Mouse (Mus musculus) T-helper 2 cell (primary cell): Measurements from ENCODE around the gene Krt73.

ENCODE experiments used
- in situ Hi-C: fragments of 300-600 bp; cut with MboI, MseI; formaldehyde crosslinking; loops from one replicate; pipeline ENCODE4 v1.15.1; 2025; ENCODE audit warnings: high pct_unique_total_duplicates

Krt73 gene

DNA sequence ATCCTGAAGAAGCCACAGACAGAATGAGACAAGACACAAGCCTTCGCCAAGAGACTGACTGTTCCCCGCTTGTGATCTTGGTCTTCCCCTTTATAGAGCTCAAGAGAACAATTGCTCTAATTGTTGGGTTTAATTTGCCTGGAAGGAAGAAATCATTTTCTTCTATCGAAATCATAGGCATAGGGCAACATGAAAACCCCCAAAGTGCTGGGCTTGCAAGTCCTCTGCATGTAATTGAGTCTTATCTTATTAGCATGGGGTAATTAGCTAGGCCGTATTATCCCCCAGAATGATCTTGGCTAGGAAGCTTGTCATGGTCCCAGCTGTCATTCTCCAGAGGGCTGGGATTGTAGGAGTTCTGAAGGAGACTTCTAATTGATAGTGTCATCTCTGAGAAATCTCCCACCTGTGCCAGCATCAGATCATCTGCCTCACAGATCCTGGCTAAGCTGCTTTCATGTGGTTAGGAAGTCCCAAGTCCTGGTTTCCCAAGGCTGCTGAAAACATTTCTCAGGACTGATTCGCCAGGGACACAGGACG lies at the start of gene Krt73:
Gene Krt73 (minus strand): TSS at position 51 of the 540 bp plus-strand sequence.
- in situ Hi-C loops: no loop called here

DNA sequence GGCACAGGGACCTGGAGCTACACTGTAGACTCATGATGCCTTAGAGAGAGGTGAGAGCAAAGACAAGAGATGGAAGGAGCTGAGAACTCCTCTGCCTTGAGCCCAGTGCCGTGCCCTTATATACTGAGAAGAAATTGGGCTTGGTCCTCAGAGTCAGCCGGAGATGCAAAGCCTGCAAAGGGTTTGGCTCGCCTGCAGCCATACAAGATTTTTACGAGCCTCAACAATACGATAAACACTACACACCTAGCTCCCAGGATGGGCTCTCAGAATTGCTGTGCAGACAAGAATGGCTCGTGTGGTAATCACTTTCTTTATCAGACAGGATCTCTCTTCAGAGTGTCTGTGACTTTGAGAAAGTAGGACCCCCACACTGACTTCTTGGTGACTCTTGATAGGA lies 48.5 kb upstream of the Krt73 start, which contains the start of gene Krt1:
Gene Krt1 (minus strand): TSS at position 101 of the 400 bp plus-strand sequence.
- in situ Hi-C loops: no loop called here

DNA sequence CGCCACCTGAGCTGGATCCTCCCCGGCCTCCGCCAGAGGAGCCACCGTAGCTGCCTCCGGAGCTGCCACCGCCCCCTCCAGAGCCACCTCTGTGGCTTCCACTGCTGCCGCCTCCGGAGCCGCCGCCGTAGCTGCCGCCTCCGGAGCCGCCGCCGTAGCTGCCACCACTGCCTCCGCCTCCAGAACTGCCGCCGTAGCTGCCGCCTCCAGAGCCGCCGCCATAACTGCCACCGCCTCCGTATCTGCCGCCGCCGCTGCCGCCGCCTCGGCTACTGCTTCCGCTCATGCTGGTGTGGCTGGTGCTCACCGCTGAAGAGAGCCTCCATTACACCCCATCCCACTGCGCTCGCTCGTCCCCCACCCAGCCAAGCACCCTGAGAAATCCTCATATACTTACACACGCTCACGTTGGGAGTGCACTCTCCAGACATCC lies 43.8 kb upstream of the Krt73 start:
- in situ Hi-C loops: no loop called here

DNA sequence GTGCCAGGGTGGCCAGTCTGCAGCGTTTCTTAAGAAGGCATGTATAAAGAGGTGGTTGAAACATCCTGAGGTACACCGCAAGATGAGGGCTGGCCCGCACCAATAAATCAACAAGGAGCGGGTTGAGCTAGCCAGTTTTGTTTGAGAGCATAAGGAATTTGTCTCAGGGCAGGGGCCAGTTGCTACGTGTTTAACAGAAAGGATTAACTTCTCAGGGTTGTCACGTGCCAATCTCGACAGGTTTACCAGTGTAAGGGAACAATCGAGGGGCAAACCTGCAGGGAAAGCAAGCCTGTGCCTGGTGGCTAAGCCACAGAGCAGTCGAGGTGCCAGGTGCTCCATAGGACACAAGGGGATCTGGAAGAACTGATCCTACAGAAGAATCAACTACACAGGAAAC lies 41.0 kb upstream of the Krt73 start:
- in situ Hi-C loops: no loop called here

DNA sequence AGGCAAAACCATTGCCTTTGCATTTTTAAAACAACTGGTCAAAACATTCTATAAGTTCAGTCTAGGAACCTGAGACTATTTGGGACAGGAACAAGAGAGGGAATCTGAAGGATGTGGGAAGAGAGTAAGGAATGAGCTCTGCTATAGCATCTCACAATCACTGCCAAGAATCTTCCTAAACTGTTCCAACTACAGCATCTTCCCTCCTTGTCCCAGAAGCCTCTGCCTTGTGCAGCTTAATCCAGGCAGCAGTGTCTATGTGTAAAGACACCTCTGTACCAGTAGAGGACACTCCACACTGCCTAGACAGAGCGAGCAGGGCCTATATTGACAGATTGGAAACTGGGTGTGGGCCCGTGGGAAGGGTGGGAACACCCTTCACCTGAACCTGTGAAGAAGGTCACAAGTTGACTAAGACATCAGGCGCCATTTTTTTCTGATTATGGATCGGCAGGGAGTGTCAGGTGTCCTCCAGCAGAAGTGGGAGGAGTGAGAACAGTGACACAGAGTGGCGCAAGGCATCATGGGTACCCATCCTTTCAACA lies 32.7 kb upstream of the Krt73 start:
- in situ Hi-C loops: no loop called here

DNA sequence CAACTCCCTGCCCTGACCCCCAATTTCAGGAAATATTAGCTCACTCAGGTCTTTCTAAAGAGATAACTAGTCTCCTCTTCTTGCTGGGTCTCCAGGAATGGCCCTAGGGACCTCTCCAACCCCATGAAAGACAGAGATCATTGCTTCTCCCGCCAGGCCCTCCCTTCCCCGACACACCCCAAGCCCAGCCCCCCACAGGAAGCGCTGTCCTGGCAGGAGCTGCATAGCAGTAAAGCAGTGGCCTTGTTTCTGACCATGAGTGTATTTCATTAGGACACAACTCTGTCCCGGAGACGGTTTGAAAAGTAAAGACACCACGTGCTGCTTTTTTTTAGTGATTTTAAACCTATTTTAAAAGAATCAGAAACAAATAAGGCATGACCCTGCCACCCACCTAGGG lies 31.0 kb upstream of the Krt73 start:
- in situ Hi-C loops: no loop called here

DNA sequence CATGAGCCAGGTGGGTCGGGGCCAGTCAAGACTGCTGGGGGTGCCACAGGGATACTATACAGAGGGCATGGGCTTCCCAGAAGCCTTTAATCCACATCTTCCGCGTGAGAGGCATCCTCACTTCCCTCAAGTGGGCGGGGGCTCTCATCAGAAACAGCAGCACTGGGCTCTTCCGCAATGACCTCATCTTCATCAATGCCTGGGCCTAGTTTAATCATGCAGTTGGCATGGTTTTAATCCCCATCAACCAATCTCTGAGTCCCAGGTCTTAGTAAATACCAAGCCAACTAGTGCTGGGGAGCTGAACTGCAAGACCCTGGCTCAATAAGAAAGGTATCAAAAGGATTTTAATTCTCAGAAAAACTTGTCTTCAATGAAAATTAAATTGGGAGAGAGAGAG lies 27.3 kb upstream of the Krt73 start:
- in situ Hi-C loops: no loop called here

DNA sequence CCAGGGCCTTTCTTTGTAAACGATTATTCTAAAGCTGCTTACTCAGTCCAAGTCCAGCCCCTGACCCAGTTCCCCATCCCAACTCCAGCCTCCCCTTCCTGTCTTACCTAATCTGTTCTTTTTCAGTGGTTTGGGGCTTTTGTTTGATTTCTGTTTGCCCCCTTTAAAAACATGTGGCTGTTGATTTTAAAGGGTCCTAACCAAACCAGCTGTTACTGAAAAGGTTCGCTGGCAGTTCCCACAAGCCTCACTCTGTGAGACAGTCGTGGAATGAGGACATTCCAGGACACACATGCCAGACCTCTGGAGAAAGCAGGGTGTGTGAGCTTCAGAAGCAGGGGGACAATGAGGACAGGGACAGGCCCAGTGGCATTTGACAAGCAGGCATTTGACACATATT lies 19.6 kb upstream of the Krt73 start:
- in situ Hi-C loops: no loop called here

DNA sequence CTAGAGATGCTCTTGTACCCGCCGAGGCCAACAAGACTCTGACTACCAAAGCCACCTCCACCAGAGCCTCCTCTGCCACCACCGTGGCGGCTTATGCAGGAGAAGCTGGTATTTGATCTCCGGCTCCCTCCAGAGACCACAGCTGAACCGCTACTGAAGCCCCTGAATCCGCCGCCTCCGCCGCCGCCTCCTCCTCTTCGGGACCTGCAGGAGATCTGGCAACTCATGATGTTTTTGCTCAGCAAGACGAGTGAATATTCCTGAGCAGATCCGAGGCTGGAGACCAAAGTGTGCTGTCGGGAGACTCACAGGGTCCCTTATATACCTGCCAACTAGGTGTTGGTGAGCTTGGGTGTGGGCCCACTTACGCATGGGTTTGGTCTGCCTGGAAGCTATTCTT lies 15.7 kb upstream of the Krt73 start, which contains the start of gene Krt2:
Gene Krt2 (minus strand): TSS at position 295 of the 400 bp plus-strand sequence.
- in situ Hi-C loops: no loop called here

DNA sequence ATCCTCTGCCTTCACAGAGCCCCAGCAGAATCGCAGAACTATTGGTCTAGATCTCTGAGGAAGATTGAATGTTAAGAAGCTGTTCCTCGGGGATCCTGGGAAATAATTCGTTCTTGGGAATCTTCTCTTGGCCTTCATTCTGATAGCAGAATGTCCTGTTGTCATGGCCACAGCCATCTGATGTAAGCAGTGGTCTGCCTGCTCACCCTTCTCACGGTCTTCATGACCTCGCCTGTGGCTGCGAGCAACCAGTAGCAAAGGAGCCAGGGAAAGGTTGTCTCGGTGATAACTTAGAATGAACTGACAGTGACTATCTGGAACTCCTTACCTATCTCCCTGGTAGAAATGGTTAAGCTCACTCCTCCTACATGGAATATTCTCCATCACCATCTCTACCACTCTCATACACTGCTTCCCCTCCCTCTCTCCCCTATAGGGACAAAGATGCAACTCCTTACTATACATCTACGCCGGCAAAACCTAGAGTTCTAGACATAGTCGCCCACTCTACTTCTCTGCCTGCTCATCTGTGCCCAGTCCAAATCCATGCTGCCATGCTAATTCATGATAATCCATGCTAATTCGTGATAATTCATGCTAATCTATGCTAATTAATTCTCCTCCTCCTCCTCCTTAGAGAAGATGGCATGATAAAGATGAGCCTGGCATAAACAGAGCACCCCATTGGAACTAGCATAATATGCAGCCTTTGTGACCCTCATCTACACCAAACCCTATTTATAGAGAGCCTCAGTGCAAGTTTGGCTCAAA lies 1.1 kb upstream of the Krt73 start:
- in situ Hi-C loops: no loop called here

DNA sequence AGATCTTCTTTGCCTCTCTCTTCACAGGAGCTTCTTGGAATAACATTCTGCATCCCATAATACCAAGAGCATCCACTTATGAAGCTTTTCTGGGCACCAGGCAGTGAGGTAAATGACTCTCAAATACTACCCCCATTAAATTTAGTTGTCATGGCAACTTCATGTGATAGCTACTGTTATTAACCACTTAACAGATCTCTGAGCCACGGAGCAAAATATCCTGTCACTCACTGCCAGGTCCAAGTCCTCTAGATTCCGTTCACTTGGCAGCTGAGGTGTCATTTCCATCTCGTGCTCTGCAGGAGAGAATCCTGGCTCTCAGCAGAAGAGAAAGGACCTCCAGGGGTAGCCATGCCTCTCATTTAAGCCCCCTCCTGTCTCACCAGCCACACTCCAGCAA lies 11.3 kb downstream of the Krt73 start:
- in situ Hi-C loops: no loop called here

DNA sequence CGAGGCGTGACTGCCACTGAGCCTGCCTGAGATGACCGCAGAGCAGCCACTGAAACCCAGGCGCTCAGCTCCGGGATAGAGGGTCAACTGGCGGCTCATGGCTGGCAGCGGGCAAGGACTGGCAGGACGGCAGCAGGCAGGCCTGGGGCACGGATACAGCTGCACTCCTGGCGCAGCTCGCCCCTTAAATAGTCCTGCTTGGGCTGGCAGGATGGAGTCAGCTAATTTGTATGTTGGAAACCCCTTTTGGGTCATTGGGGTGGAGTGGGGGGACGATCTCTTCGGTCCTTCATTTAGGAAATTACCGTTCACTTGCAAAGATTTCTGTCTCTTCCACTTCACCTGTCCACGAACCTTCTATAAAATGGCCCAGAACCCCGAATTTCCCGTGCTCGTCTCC lies 15.8 kb downstream of the Krt73 start, which contains the start of gene Krt72:
Gene Krt72 (minus strand): TSS at position 101 of the 400 bp plus-strand sequence.
- in situ Hi-C loops: no loop called here

DNA sequence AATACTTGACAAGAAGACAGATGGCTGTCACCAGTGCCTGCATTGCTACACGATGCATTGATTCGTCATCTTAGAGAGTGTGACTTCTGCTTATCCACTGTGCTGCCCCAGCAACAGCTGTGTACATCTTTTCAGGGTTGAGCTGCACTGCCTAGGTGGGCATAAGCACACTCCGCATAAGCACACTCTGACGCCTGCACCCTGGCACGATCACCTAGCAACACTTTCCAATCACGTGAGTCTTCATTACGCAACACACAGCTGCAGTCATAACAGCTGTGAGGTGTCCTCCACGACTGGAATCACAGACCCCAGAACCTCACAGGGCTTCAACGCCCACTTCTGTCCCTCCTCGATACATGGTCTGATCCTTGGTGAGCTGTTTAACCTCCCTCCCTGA lies 28.7 kb downstream of the Krt73 start:
- in situ Hi-C loops: loop anchor here (5.0 to 25.0 kb wide), 2 partner anchors 184 to 436 kb away; no protein-coding TSS in a partner anchor

DNA sequence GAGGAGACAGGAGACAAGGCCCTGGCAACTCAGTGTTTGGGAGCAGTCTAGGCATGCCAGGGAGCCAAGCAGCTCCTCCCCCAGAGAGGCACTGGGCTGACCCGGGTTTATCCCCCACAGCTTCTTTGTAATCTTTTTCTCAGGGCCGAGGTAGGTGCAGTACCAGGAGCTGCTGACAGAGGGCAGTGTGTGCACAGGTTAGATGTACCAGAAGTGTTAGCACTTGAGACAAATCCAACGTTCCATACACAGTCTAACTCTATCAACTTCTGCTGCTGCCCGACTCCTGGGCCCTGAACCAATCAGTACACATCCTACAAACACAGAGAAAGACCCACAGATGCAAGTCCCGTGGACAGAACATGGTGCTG lies 29.4 kb downstream of the Krt73 start:
- in situ Hi-C loops: loop anchor here (5.0 to 25.0 kb wide), 2 partner anchors 185 to 435 kb away; no protein-coding TSS in a partner anchor

DNA sequence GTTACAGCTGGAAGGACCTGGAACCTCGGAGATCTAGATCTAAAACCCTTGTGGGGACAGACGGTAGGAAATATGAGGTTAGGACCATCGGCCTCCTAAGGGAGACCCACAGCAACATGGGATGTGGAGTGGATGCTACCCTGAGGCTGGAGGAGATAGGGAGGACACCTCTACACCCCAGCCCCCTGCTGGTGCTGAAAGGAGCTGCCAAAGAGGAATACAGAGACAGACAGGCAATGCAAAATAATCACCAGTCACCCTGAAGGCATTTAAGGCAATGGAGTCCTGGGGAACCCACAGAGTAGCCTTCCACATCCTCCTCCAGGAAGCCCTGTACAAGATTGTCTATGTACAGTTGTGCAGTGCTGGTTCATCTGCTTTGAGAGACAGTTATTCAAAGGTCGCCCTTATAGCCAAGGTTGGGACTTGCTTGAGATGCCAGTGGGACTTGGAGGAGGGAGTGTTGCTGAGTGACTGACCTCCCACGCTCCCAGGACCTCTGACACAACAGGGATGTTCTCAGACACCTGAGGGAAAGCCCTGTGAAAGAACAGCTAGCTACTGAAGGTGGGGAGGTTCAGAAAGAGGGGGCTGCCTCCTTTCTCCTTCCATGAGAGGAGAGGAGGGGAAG lies 30.0 kb downstream of the Krt73 start:
- in situ Hi-C loops: loop anchor here (5.0 to 25.0 kb wide), 2 partner anchors 185 to 435 kb away; no protein-coding TSS in a partner anchor

DNA sequence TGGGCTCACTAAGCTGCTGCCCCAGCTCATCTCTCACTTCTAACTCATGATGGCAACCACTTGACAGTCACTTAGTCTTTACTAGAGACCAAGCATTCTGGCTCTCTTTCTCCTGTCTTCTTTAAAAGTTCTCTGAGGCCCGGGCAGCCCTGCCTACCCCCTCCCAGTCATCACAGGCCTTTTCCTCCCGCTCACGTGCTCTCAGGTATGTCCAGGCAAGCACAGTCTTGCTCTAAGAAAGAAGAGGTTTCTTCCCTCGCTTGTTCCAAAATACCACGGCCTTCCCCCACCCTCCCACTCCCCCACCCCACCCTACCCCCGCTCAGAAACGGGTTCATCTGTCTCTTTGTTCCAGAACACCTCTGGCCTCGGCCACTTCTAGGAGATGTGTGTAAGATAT lies 31.9 kb downstream of the Krt73 start:
- in situ Hi-C loops: loop anchor here (5.0 to 25.0 kb wide), 2 partner anchors 187 to 433 kb away; no protein-coding TSS in a partner anchor
